Mouse (Mus musculus): ENCODE measurements around the gene Pklr. TPM values are rescaled to one million over a fixed set of nuclear protein-coding genes. Genes with fewer than 3 reads are reported as not detected.

The Pklr gene
- total RNA-seq (2021) = not detected
- long read RNA-seq, experiment 1 = 0 reads
- long read RNA-seq, experiment 2 = 0 reads

GRCm38 (mm10) chr3:89135958-89136357, at the start of gene Pklr:
Pklr (plus strand) TSS chr3:89136142.
- DNase-seq = no peak

- peak; percentile 65 to 88 for DNase-seq
These were observed 48.4 kb upstream of the Pklr start for GRCm38 (mm10) chr3:89087338-89088110.

DNA sequence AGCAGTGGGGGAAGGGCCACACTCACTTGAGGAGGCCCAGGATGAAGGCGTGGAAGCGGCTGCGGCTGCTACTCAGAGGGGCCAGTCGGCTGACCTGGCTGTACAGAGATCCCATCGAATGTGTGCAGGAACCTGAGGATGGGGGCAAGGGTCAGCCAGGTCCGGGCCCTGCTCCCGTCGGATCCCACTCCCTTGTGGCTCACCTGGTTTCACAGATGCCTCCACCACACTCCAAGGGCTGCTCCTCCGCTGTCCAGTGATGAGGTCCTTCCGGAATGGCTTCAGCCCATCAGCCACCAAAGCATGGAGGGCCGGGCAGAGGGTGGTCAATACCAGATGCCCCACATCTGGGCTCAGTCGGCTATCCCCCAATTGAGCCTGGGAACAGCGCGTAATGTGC, 47.0 kb upstream of the Pklr start:
- DNase-seq = peak in 1 of 2 experiments; percentile 14

DNA sequence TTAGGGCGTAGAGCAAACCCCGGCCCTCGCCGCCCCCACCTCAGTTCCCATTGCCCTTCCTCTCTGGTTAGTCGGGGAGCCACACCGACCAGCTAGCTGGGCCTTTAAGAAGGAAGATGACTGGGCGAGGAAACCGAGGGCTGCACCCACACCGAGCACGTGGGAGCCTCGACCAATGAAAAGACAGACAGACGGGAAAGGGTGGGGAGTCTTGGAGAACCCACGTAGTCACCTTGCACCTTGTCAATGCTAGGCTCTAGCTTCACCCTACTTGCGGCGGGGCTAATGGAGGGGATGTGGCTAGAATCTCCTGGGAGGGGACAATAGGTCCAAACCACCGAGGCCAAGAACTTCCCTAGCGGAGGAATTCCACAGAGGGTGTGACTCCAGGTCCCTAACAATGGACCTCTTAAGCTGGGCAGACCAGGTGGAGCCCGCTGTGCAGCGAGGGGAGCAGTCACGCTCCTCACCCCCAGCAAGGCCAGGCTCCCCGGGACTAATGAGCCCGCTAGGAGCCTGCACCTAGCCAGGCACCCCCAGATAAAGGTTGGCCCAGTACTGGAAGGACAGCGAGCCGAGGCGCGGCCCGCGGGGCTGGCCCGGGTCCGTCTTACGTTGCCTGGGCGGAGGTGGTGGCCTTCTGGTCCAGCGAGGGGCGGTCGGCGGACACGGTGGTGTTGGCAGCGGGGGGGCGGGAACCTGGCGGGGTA, 45.9 kb upstream of the Pklr start:
- peak; percentile 93 to 95 for DNase-seq

DNA sequence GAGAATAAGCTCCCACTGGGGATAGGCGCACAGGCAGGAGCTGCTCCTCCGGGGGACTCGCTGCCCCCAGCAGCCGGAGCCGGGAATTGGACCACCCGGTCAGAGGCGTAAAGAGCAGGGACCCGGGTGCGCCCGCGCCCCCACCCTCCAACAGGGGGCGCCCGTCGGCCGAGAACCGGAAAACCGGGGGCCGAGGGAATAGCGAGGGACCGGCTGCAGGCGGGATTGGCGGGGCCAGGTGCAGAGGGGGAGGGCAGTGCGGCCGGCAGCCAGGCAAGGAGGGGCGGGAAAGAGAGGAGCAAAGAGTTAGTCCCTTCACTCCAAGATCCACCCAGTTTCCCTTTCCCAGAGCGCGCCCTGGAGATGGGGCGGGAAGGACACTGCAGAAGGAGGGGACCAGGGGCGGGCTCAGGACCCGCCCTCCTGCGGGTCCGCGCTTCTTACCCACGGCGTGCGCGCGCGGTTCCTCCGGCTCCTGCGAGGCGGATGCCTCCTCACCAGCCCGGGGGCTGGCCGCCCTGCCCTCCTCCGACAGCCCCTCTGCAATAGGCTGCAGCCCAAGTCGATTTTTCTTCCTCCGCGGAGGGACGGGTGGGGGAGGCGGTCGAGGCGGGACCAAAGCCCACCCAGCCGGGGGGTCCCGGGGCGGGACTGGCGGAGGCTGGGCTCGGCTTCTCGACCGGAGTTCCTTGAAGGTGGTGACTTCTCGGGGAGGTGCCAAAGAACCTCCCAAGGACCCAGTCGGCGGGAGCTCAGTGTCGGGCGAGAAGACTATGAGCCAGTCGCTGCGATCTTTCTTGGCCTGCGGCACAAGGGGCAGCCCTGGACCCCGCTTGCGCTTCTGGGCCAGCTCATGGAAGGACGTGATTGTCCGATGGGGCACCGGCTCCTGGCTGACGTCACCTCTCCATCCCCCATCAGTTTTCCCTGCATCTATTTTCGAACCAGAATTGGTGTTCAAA, 45.0 kb upstream of the Pklr start:
- peak; percentile 88 to 90 for DNase-seq

- no peak for DNase-seq
These were observed 44.0 kb upstream of the Pklr start for GRCm38 (mm10) chr3:89091811-89092508.

- DNase-seq = no peak
These were observed 43.3 kb upstream of the Pklr start for GRCm38 (mm10) chr3:89092509-89093090.

DNA sequence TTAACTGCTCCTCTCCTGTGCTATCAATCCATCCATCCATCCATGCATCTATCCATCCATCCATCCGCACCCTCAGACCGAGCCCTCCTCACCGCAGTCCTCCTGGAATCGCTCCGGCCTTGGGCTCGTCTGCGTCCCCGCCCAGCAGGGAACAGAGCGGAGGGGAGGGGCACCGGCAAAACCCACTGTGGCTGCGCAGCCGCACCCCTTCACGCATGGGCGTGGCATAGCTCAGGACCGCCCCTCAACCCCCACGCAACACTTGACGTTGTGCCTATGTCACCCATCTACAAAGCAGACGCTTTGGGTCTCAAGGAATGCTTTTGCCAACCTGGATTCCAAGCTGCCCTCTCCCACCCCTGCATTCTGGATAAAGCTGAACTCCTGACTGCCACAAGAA, 42.8 kb upstream of the Pklr start, which contains the start of gene Rusc1:
Gene Rusc1 (minus strand): TSS at position 137 of the 400 bp plus-strand sequence.
- DNase-seq = peak; percentile 87 to 89

DNA sequence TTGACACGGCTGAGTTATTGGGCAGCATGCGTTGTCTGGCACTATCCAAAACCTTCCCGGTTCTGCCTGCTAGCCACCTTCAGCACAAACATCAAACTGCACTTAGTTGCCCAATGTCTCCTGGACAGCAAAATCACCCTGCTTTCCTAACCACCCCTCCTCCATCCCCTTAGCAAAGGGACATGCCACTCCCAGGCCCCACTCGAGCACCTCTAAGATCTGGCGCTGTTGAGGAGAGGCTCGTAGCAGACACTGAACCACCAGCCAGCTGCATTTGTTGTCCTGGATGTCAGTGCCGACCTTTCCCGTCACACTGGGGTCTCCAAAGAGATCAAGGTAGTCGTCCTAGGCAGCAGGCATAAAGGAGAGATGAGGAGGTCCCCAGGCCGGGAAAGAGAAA, 41.9 kb upstream of the Pklr start:
- no peak for DNase-seq

DNA sequence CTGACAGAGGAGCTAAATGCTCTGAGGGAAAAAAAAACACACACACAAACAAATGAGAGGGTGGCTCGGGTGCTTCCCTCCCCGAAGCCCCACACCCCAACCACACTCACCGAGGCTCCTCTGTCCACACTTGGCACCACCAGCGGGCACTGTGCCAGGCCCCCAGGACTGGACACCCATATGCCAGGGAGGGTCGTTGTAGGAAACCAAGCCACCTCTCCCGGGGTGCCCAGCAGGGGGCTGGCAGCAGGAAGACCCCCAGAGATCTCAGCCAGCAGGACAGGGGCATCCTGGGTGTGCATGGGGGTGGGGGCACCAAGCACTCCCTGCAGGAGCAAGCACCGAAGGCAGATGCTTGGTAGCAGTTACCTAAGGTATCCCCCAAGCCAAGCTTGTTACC, 35.1 kb upstream of the Pklr start, which contains the start of gene Gm43738:
Gene Gm43738 (minus strand): TSS at position 289 of the 400 bp plus-strand sequence.
- DNase-seq = no peak

DNA sequence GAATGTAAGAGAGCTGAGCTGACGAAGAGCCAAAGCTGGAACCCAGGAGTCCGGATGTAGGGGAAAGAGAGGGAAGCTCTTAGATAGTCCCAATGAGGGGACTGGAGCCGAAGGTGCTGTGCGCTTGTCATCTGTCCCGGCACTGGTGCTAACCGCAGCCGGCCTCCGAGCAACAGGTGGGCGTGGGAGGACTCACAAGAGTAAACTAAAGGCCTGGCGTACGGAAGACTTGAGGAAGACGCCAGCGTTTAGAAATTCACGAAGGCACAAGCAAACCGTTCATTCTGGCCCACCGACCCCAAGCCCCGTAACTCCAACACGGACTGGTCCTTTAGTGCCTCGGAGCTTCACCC, 34.5 kb upstream of the Pklr start:
- DNase-seq = no peak

DNA sequence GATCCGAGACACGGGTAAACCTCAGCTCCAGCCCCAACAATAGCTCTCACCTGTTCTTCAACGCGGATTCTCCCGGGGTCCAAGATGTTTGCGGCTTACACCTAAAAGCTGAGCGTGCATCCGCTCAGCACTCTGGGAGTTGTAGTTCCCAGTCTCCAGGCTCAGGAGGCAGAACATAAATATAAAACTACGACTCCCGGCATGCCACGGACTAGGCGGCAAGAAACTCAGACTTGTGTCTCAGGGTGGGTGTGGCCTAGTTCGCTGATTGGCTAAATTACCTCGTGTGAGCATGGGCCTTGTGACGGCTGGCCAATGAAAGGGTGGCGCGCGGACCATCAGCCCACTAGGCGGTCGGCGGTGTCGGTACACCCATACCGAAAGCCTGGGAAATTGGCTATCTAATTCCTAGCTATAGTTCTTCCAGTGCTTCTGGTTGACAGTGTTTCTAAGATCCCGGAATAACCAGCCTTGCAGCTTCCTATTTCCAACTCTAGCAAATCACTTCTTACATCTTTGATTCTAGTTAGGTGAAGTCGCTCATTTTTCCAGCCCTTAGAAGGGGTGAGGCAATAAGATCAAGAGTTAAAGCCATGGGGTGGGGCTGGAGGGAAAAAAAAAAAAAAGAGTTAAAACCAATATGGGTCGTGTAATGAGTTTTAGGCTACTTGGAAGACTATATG, 34.0 kb upstream of the Pklr start, which contains the start of gene Fdps:
Gene Fdps (minus strand): TSS at position 148 of the 683 bp plus-strand sequence.
- peak; percentile 96 to 99 for DNase-seq

DNA sequence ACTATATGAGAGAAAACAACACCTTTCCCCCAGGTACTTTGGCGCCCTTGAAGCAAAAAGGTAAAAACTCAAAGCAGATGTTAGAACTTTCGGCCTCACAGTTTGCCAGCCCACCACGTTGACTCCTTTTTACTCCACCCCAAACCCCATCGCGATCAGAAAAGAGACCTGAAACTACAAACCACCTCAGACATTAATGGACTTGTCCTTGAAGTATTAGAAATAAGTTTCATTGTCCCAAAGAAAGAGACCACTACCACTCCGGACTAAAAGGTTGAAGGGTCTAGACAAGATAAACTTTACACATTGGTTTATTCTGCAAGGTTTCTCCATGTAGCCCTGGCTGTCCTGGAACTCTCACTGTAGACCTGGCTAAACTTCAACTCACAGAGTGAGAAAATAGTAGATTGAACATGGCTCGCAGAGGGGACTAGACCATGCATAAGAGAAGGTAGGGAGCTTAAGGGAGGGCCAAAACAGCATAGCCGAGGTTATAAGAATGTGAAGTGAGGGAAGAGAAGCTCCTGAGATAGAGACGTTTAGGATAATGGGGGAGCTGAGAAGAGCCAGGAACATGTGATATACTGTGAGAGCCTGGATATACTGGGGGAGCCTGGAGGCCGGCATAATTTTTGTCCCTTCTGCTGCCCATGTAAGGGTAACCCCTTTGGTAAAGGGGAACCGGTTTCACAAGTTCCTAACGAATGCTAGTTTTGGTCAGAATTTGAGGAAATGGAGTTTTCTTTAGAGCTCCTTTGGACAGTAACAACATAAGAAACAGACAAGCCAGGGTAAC, 33.2 kb upstream of the Pklr start:
- DNase-seq = no peak

DNA sequence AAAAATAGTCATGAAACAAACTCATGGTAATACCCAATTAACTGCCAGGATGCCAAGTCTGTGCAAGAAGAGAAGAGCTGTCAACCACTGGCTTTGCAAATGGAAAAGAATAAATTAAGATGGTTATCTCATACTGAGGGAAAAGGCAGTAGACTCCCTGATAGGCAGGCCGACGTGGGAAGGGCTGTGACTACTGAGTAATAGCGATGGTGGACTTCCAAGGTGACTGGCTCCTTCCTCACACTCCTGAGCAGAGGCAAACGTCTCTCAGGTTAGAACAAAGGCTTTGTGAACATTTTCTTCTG, 32.7 kb upstream of the Pklr start:
- no peak for DNase-seq

GRCm38 (mm10) chr3:89106881-89107280, 29.1 kb upstream of the Pklr start:
- no peak for DNase-seq

- DNase-seq = no peak
These were observed 28.4 kb upstream of the Pklr start for GRCm38 (mm10) chr3:89107545-89107944.

- no peak for DNase-seq
These were observed 27.8 kb upstream of the Pklr start for GRCm38 (mm10) chr3:89108146-89108545.

DNA sequence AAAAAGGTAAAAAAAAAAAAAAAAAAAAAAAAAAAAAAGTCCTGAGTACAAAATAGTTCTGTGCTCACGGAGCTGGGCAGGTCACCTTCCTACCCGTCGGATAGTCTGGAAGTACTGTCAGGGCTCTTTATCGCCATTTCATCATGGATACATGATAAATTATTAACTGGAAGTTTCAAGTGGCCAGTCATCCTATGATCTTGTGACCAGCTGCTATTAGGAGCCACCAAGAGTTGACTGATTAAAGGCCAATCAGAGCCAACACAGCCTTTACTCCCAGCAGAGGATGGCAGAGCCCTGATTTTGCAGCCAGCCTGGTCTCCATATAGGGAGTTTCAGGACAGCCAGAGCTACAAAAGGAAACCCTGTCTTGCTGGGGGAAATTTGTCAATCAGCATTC, 22.9 kb upstream of the Pklr start:
- no peak for DNase-seq

DNA sequence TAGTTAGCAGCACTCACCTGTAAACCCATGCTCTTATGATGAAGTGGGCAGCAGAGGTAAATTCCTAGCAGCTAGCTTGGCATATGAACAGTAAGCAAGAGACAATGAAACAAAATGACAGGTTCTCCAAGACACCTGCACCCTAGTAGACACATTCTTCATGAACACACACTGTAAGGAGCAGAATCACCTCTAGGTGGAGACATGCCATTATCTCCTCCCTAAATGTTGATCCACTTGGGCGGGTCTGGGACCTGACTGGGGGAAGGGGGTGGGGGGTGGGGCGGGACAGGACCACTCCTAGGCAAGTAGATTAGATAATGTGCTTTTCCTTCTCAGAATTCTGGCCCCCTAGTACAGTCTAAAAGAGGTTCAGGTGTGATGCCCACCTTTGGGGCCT, 20.4 kb upstream of the Pklr start:
- DNase-seq = peak in 1 of 2 experiments; percentile 32

GRCm38 (mm10) chr3:89123313-89123712, 12.6 kb upstream of the Pklr start:
- peak; percentile 32 to 44 for DNase-seq

All from heart, adult 18-20 months (tissue).